Mouse (Mus musculus) hindbrain, embryonic 15.5 days (tissue): ENCODE data around the gene Pbx4. TPM values are rescaled to one million over a fixed set of nuclear protein-coding genes. Genes with fewer than 3 reads are reported as not detected.

ENCODE experiments used
- ATAC-seq: fragments of 200-750 bp; cut with Nextera tagmentation; 2 replicates; pipeline ENCODE4 v1.8.0; 2017; ENCODE audit warnings: low read depth, moderate number of reproducible peaks, moderate TSS enrichment; ENCODE audit not compliant: low FRiP score
- H3K27ac ChIP-seq: fragments of 300-500 bp; sonication (generic); replicated peaks from 2 replicates; pipeline ENCODE4 v1.5.1; 2015; ENCODE audit warnings: mild to moderate bottlenecking, inconsistent platforms
- H3K27me3 ChIP-seq: fragments of 300-500 bp; sonication (generic); 2 replicates; pipeline ENCODE4 v1.6.1; 2015; ENCODE audit warnings: control low read depth, inconsistent platforms
- H3K36me3 ChIP-seq: fragments of 300-500 bp; sonication (generic); 2 replicates; pipeline ENCODE4 v1.6.1; 2015; ENCODE audit warnings: control low read depth, inconsistent platforms
- H3K4me1 ChIP-seq: fragments of 300-500 bp; sonication (generic); replicated peaks from 2 replicates; pipeline ENCODE4 v1.6.1; 2015; ENCODE audit warnings: control low read depth, inconsistent platforms
- H3K4me2 ChIP-seq: fragments of 300-500 bp; sonication (generic); 2 replicates; pipeline ENCODE4 v1.6.1; 2015; ENCODE audit warnings: moderate library complexity, mild to moderate bottlenecking, inconsistent platforms
- H3K4me3 ChIP-seq: fragments of 300-500 bp; sonication (generic); 2 replicates; pipeline ENCODE4 v1.5.1; 2015; ENCODE audit warnings: mild to moderate bottlenecking, inconsistent platforms
- H3K9ac ChIP-seq: fragments of 300-500 bp; sonication (generic); 2 replicates; pipeline ENCODE4 v1.6.1; 2015; ENCODE audit warnings: inconsistent platforms
- H3K9me3 ChIP-seq: fragments of 300-500 bp; sonication (generic); 2 replicates; pipeline ENCODE4 v1.6.1; 2016; ENCODE audit warnings: control low read depth, inconsistent platforms
- WGBS: fragments of 180-500 bp; shearing (Covaris S2); methylation state at CpG from one replicate; pipeline ENCODE4 v1.1.7; 2015; 5-methylcytosine and 5-hydroxymethylcytosine counted together
- polyA plus RNA-seq: library from polyadenylated mRNA; unstranded; fragments of >200 nt; fragmentation: Nextera tagmentation; extraction: Ambion mirVana; gene quantifications from 2 replicates; pipeline ENCODE4 v1.2.1, GENCODE M21; 2015

Gene Pbx4
- polyA plus RNA-seq, 1 experiment from 2014 or later = 59.4 TPM

- Histone ChIP-seq H3K4me3 (no peak overlapping the region), H3K36me3 (peaks cover 66% of the 10 kb centered on the region)
- WGBS = 95% methylated on average over 4 of the region's 4 CpGs
Observed at GRCm38 (mm10) chr8:69815396-69815795, 16.9 kb upstream of the Pbx4 start.

GRCm38 (mm10) chr8:69820466-69820865 is 11.8 kb upstream of the Pbx4 start:
- ATAC-seq = no peak
- H3K27me3 ChIP-seq = no peaks in the 10 kb centered on the region
- H3K4me1 ChIP-seq = peaks cover 28% of the 10 kb centered on the region
- no peak overlapping the region for H3K4me2 ChIP-seq
- H3K9me3 ChIP-seq = no peaks in the 10 kb centered on the region
- 76% methylated on average over 9 of the region's 9 CpGs for WGBS
- H3K9ac ChIP-seq = no peak overlapping the region
- H3K36me3 ChIP-seq = peaks cover 31% of the 10 kb centered on the region
- no peak overlapping the region for H3K4me3 ChIP-seq
- H3K27ac ChIP-seq = no peak overlapping the region

More at GRCm38 (mm10) chr8:69815396-69815795, 16.9 kb upstream of the Pbx4 start:
- Histone ChIP-seq H3K27me3 (no peaks in the 10 kb centered on the region), H3K9ac (no peak overlapping the region), H3K9me3 (no peaks in the 10 kb centered on the region), H3K4me2 (no peak overlapping the region), H3K27ac (no peak overlapping the region), H3K4me1 (no peaks in the 10 kb centered on the region)
- ATAC-seq = no peak

- Histone ChIP-seq H3K4me3 (peak overlapping the region; percentile 48), H3K9ac (peak overlapping the region; percentile 54), H3K4me1 (peaks cover 33% of the 10 kb centered on the region), H3K27me3 (no peaks in the 10 kb centered on the region), H3K9me3 (no peaks in the 10 kb centered on the region), H3K4me2 (peak overlapping the region; percentile 64), H3K36me3 (peaks cover 25% of the 10 kb centered on the region), H3K27ac (peak overlapping the region; percentile 82)
- peak; percentile 71 for ATAC-seq
- WGBS = under 1% methylated on average over 15 of the region's 22 CpGs
Observed at GRCm38 (mm10) chr8:69821971-69822385, 10.3 kb upstream of the Pbx4 start.

- peak; percentile 82 for ATAC-seq
- H3K36me3 ChIP-seq = peaks cover 22% of the 10 kb centered on the region
- peak within 1 kb of the TSS; percentile 48 for H3K4me3 ChIP-seq
- peak within 1 kb of the TSS; percentile 54 for H3K9ac ChIP-seq
- peak within 1 kb of the TSS; percentile 82 for H3K27ac ChIP-seq
- H3K27me3 ChIP-seq = no peaks in the 10 kb centered on the region
- H3K4me2 ChIP-seq = peak within 1 kb of the TSS; percentile 64
- under 1% methylated on average over 29 of the region's 35 CpGs for WGBS
- H3K4me1 ChIP-seq = peaks cover 33% of the 10 kb centered on the region
- H3K9me3 ChIP-seq = no peaks in the 10 kb centered on the region
Observed at GRCm38 (mm10) chr8:69822386-69823191, 9.7 kb upstream of the Pbx4 start, which contains the start of gene Lpar2. Gene Lpar2 (plus strand): TSS chr8:69822429.

- WGBS = 95% methylated on average over 12 of the region's 12 CpGs
- no peak overlapping the region for H3K4me3 ChIP-seq
- H3K9ac ChIP-seq = no peak overlapping the region
Observed at GRCm38 (mm10) chr8:69826371-69826770, 5.9 kb upstream of the Pbx4 start.

GRCm38 (mm10) chr8:69837057-69837682 is 4.9 kb downstream of the Pbx4 start:
- Histone ChIP-seq H3K27me3 (no peaks in the 10 kb centered on the region), H3K4me2 (no peak overlapping the region), H3K9ac (no peak overlapping the region), H3K4me3 (no peak overlapping the region), H3K36me3 (no peaks in the 10 kb centered on the region), H3K4me1 (peaks cover 20% of the 10 kb centered on the region), H3K27ac (no peak overlapping the region), H3K9me3 (no peaks in the 10 kb centered on the region)
- ATAC-seq = no peak
- WGBS = 83% methylated on average over 8 of the region's 8 CpGs

More at GRCm38 (mm10) chr8:69826371-69826770, 5.9 kb upstream of the Pbx4 start:
- H3K36me3 ChIP-seq = peaks cover 20% of the 10 kb centered on the region; the same call in 1 of the 2 replicates
- H3K9me3 ChIP-seq = no peaks in the 10 kb centered on the region
- peaks cover 33% of the 10 kb centered on the region for H3K4me1 ChIP-seq
- no peak for ATAC-seq
- no peaks in the 10 kb centered on the region for H3K27me3 ChIP-seq
- H3K4me2 ChIP-seq = no peak overlapping the region
- no peak overlapping the region for H3K27ac ChIP-seq

GRCm38 (mm10) chr8:69847167-69848065 is 15.1 kb downstream of the Pbx4 start:
- Histone ChIP-seq H3K36me3 (0 out of 2 replicates have a peak, but pooled peaks cover 3% of the 10 kb centered on the region), H3K4me3 (no peak overlapping the region), H3K9me3 (no peaks in the 10 kb centered on the region), H3K27ac (no peak overlapping the region), H3K9ac (no peak overlapping the region), H3K4me1 (no peaks in the 10 kb centered on the region), H3K4me2 (no peak overlapping the region), H3K27me3 (no peaks in the 10 kb centered on the region)
- ATAC-seq = no peak
- WGBS = 80% methylated on average over 3 of the region's 3 CpGs

GRCm38 (mm10) chr8:69848951-69849350 is 16.7 kb downstream of the Pbx4 start:
- H3K4me3 ChIP-seq = no peak overlapping the region
- ATAC-seq = no peak
- H3K36me3 ChIP-seq = 0 out of 2 replicates have a peak, but pooled peaks cover 3% of the 10 kb centered on the region
- H3K27ac ChIP-seq = no peak overlapping the region
- H3K27me3 ChIP-seq = no peaks in the 10 kb centered on the region
- H3K9ac ChIP-seq = no peak overlapping the region
- 89% methylated on average over 8 of the region's 8 CpGs for WGBS
- no peaks in the 10 kb centered on the region for H3K4me1 ChIP-seq
- no peak overlapping the region for H3K4me2 ChIP-seq
- no peaks in the 10 kb centered on the region for H3K9me3 ChIP-seq

- 43% methylated on average over 3 of the region's 3 CpGs for WGBS
- no peak overlapping the region for H3K27ac ChIP-seq
- no peak overlapping the region for H3K9ac ChIP-seq
Observed at GRCm38 (mm10) chr8:69849899-69850298, 17.6 kb downstream of the Pbx4 start.

GRCm38 (mm10) chr8:69850926-69851506 is 18.7 kb downstream of the Pbx4 start:
- 86% methylated on average over 7 of the region's 7 CpGs for WGBS
- H3K27me3 ChIP-seq = no peaks in the 10 kb centered on the region
- H3K4me2 ChIP-seq = no peak overlapping the region
- H3K27ac ChIP-seq = no peak overlapping the region
- ATAC-seq = no peak
- 0 out of 2 replicates have a peak, but pooled peaks cover 3% of the 10 kb centered on the region for H3K36me3 ChIP-seq
- no peak overlapping the region for H3K9ac ChIP-seq
- H3K4me3 ChIP-seq = no peak overlapping the region
- no peaks in the 10 kb centered on the region for H3K4me1 ChIP-seq
- no peaks in the 10 kb centered on the region for H3K9me3 ChIP-seq

More at GRCm38 (mm10) chr8:69849899-69850298, 17.6 kb downstream of the Pbx4 start:
- no peaks in the 10 kb centered on the region for H3K4me1 ChIP-seq
- no peaks in the 10 kb centered on the region for H3K27me3 ChIP-seq
- no peak for ATAC-seq
- no peak overlapping the region for H3K4me3 ChIP-seq
- H3K4me2 ChIP-seq = no peak overlapping the region
- H3K36me3 ChIP-seq = 0 out of 2 replicates have a peak, but pooled peaks cover 3% of the 10 kb centered on the region
- H3K9me3 ChIP-seq = no peaks in the 10 kb centered on the region

- no peak overlapping the region for H3K27ac ChIP-seq
- H3K9me3 ChIP-seq = no peaks in the 10 kb centered on the region
- no peak for ATAC-seq
- H3K4me2 ChIP-seq = no peak overlapping the region
- H3K4me3 ChIP-seq = no peak overlapping the region
- H3K27me3 ChIP-seq = no peaks in the 10 kb centered on the region
- 0 out of 2 replicates have a peak, but pooled peaks cover 3% of the 10 kb centered on the region for H3K36me3 ChIP-seq
- no peak overlapping the region for H3K9ac ChIP-seq
- WGBS = 95% methylated on average over 10 of the region's 10 CpGs
- no peaks in the 10 kb centered on the region for H3K4me1 ChIP-seq
Observed at GRCm38 (mm10) chr8:69853869-69854268, 21.6 kb downstream of the Pbx4 start.
